Comparison of ENCODE assay signal across 15 mouse cellular contexts in the genomic region with DNA sequence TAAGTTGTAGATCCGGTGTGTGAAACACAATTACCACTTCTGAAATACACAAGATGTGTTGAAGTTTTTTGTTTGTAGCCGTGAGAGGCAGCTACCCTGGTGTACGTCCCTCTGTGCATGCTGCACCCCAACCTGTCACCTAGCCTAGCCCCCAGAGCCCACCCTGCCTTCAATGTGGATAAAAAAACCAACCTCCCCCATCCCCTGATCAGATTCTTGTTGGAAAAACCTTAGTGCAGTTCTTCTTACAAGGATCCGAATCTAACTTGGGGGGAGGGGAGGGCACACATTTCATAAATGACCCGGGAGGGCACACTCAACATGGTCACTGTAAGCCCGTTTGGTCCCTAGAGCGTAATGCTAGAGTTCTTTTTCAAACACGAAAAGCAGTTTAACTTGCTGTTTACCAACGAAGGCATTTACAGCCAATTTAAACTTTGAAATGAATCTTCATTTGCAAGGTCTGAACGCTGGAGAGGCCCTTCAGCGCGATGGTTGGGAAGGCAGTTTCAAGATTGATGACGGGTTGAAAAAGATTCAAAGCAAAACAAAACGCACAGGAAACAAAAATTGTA. TPM values are rescaled to one million over a fixed set of nuclear protein-coding genes. Genes with fewer than 3 reads are reported as not detected.
DNase-seq lines count a peak whose midpoint lies in the region; ATAC-seq and TF ChIP-seq lines count a peak whose summit lies in the region.
"Had no signal": no experiment of that assay in that cellular context is flagged by ENCODE, and none has a peak within 500 bp of the region (broad histone marks: within the 10 kb centered on the region; RNA-seq: fewer than 3 reads in every experiment).

No protein-coding gene starts in this region.

- peak overlapping the region; percentile 72 for H3K4me2 ChIP-seq in forebrain, embryonic 13.5 days

- H3K9me3 ChIP-seq in forebrain, embryonic 13.5 days (replicated peaks) = no peaks in the 10 kb centered on the region
- no peaks in the 10 kb centered on the region for H3K9me3 ChIP-seq in midbrain, embryonic 10.5 days (replicated peaks)
- H3K9me3 ChIP-seq: hindbrain, embryonic 15.5 days; stomach, embryonic 15.5 days had no signal

- H3K4me3 ChIP-seq in layer of hippocampus, adult 2 months = peak overlapping the region; percentile 49
- peak overlapping the region; percentile 37 for H3K4me3 ChIP-seq in forebrain, embryonic 13.5 days
- H3K4me3 ChIP-seq in midbrain, embryonic 10.5 days = peak overlapping the region; percentile 38
- H3K4me3 ChIP-seq: hindbrain, embryonic 15.5 days; stomach, embryonic 15.5 days had no signal

- WGBS in forebrain, embryonic 13.5 days = 9% methylated on average over 14 of the region's 14 CpGs
- WGBS in midbrain, embryonic 10.5 days = 7% methylated on average over 14 of the region's 14 CpGs

- DNase-seq in layer of hippocampus, adult 2 months (ENCODE audit: low spot score in 2 of 2) = no peak
- DNase-seq in layer of hippocampus, adult 11-12 months (ENCODE audit: low spot score) = no peak
- no peak for DNase-seq in midbrain, embryonic 10.5 days (ENCODE audit: low spot score)
- DNase-seq in thymus, adult 18-20 months = no peak
- no peak for DNase-seq in urinary bladder, postnatal 4 days (ENCODE audit: low spot score in 2 of 2)
- DNase-seq in frontal cortex, postnatal 10 days (ENCODE audit: low spot score in 2 of 2) = no peak
- DNase-seq: adrenal gland, postnatal 25 days; cerebellum, adult 11 months; lung, adult 18-20 months; right cerebral cortex, postnatal 25 days had no signal

- no peak for TF ChIP-seq CTCF in layer of hippocampus, adult 2 months (conservative IDR thresholded peaks at IDR 0.05)

- peaks cover 59% of the 10 kb centered on the region for H3K27me3 ChIP-seq in forebrain, embryonic 13.5 days
- peaks cover 100% of the 10 kb centered on the region for H3K27me3 ChIP-seq in midbrain, embryonic 10.5 days (ENCODE audit: low read depth, poor library complexity, severe bottlenecking)

- ATAC-seq in forebrain, embryonic 13.5 days = no peak

- H3K9ac ChIP-seq in forebrain, embryonic 13.5 days = peak overlapping the region; percentile 70
- H3K9ac ChIP-seq: hindbrain, embryonic 15.5 days; stomach, embryonic 15.5 days had no signal

- no peaks in the 10 kb centered on the region for H3K36me3 ChIP-seq in forebrain, embryonic 13.5 days (ENCODE audit: poor library complexity, severe bottlenecking)
- H3K36me3 ChIP-seq in midbrain, embryonic 10.5 days = no peaks in the 10 kb centered on the region
- H3K36me3 ChIP-seq: hindbrain, embryonic 15.5 days; stomach, embryonic 15.5 days had no signal

- peaks cover 53% of the 10 kb centered on the region for H3K4me1 ChIP-seq in forebrain, embryonic 13.5 days
- peaks cover 17% of the 10 kb centered on the region for H3K4me1 ChIP-seq in midbrain, embryonic 10.5 days

- H3K27ac ChIP-seq in layer of hippocampus, adult 2 months = no peak overlapping the region
- H3K27ac ChIP-seq in forebrain, embryonic 13.5 days = no peak overlapping the region
- H3K27ac ChIP-seq in midbrain, embryonic 10.5 days (replicated peaks) = no peak overlapping the region
- H3K27ac ChIP-seq: hindbrain, embryonic 15.5 days; stomach, embryonic 15.5 days had no signal

RNA-seq across cellular contexts. Expression of gene Emx2, which starts 7.5 kb away (rescaled TPM):
- 10 to 100 TPM; 26.6 to 29.8 TPM for total RNA-seq in layer of hippocampus, adult 2 months (2021)
- 29.8 and 37.3 TPM in 2 replicates for polyA plus RNA-seq in forebrain, embryonic 13.5 days (2015; fragmentation: Nextera tagmentation; extraction: Ambion mirVana)
- 8.7 and 9.2 TPM in 2 replicates for polyA plus RNA-seq in midbrain, embryonic 10.5 days (2016; fragmentation: Nextera tagmentation; extraction: Ambion mirVana)
- total RNA-seq: adrenal gland, postnatal 25 days; megakaryocyte, adult 5-6 weeks had no signal
- polyA plus RNA-seq: neural tube, embryonic 14.5 days had no signal
